Mouse (Mus musculus) mouse embryonic stem cell (cell line): ENCODE data around the gene Prkg1.

Experiments used
- in situ Hi-C, 2 experiments: fragments of 300-500 bp; cut with MboI; formaldehyde crosslinking; loops; 1 replicate in 1 of 2; 3 replicates in 1 of 2; pipeline ENCODE4 v1.14.3; 2019 to 2020; ENCODE audit warnings: low sequenced_read_pairs in 2 of 2, low pct_unique_long_range_greater_than_20kb in 1 of 2, mixed read lengths in 1 of 2; ENCODE audit not compliant: unreplicated experiment in 1 of 2

Prkg1 gene

DNA sequence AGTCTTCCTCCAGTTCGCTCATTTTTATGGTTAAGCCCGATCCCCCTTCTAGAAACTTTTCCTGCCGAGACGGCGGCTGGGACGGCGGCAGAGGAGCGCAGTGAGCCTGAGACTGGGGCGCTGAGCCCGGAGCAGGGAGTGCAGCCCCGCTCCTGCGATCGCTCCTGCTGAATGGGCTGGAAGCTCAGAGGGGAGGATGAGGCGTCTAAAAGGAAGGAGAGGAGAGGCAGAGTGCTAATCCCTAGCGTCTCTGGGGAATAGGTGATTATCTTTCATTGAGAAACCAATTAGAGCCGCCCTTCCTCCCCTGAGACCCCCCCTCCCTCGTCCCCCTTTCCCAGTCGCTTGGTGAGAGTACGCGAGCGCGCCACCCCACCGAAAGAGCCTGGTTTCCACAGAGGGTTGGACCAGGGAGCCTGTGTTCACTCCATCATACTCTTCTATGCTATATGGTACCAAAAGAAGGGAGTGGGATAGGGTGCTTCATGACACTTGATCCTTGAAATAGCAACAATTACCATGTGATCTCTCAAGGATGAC is at the start of gene Prkg1:
TSS of gene Prkg1 (minus strand) at position 233 of the 540 bp plus-strand sequence.
- in situ Hi-C loops, result no loop called here

DNA sequence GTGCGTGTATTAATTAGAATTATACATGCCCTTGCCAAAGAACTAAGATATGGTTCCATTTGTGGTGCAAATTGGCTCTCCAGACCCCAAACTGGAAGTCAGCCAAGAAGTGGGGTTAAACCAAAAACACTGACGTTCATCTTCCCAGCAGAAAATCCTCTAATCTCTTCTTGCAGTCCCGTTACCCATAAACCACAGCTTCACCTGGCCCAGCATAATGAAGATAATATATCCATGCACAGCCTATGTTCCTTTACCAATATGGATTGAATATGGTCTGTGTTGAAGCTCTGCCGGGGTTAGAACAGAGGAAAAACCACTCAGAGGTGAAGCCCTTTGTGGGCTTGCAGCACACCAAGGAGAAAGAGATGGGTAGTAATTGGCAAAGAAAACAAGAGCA is 48.3 kb upstream of the Prkg1 start:
- in situ Hi-C loops, result no loop called here

DNA sequence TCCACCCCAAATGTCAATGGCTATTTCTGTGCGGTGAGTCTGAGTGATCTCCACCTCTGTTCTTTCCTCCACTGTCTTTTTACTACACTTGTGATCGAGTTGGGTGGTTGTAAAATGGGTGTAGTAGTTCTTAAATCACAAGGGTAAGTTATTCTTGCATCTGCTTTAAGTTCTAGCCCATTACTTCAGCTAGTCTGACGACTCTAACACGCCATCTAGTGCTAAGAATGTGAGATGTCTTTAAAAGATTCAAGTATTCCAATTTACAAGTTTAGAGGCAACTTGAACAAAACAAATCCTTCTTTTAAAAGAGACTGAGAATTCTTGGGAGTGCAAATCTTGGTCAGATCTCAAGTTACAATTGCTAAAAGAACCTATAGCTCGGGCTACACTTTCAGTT is 46.5 kb upstream of the Prkg1 start:
- in situ Hi-C loops, result no loop called here

DNA sequence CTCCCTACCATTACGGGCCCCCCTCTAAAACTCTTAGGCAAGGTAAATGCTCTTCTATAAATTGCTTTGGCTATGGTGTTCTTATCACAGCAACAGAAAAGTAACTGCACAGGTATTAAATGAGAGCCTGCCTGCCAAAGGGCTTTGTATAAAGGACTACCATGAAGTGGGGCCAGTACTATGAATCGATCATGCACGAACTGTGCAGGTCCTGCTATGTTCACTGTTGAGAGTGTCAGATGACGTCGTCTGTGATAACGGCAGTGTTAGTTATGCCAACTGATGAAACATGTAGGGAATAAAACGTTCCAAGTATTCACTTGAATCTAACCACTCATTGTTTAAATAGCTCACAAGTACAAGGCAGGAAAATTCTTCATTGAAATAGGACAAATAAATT is 40.6 kb upstream of the Prkg1 start:
- in situ Hi-C loops, result no loop called here

GRCm38 (mm10) chr19:31795485-31796046 is 30.7 kb upstream of the Prkg1 start:
- in situ Hi-C loops, result no loop called here

DNA sequence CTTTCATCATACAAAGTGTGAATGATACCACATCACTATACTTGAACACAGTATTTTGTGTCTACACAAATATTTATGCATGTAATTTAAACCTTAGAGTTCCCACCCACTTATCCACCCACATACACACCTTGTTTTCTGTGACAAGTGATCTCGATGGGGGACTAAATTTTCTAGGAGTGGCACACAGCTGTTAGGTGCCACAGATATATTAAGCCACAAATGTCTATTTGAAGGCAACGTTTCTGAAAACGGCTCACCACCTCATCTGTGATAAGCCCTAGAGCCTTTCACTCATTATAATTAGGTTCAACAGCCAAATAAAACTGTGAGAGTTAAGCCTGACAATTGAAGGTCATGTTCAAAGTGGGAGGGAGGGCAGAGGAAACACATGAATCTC is 26.9 kb upstream of the Prkg1 start:
- in situ Hi-C loops, result no loop called here

DNA sequence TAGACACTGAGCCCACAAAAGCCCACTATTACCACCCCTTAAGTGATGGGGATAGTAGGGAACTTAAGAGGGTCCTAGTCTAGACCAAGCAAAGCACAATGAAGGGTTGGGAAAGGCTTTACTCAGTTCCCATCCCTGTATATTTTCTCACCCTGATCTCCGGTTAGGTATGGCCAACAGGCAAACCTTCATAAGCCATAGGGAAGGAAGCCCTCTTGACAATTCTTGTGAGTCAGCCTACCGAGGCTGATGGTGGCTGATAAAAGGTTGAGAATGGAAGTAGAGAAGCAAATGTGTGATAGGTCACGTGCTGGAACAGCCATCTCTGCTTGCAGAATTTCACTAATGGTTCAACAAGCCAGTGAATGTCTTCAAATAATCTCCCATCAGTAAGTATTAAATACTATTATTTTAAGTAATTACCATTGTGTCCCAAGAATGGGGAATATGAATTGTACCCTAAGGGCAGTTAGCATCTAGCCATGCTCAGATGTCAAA is 16.7 kb upstream of the Prkg1 start:
- in situ Hi-C loops, result no loop called here

DNA sequence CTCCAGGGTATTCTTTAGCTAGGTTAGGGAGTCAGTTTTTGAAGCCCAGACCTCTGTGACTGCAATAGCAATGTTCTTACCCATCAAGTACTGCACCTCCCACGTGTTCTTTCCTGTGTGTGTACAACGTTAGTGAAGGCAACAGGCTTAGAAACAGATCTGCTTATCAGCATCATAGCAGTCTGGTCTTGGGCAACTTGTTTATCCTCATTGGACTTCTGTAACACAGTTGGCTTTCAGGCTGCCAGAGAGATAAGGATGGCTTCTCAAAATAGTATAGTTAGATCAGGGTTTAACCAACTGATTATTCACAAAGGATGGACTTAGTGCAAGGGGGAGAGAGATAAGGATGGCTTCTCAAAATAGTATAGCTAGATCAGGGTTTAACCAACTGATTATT is 16.2 kb upstream of the Prkg1 start:
- in situ Hi-C loops, result no loop called here

- in situ Hi-C loops, result no loop called here
These were observed 15.4 kb upstream of the Prkg1 start for GRCm38 (mm10) chr19:31780222-31780621.

- in situ Hi-C loops, result no loop called here
These were observed 14.2 kb upstream of the Prkg1 start for GRCm38 (mm10) chr19:31779021-31779420.

GRCm38 (mm10) chr19:31767004-31767403 is 2.2 kb upstream of the Prkg1 start:
- in situ Hi-C loops, result no loop called here

DNA sequence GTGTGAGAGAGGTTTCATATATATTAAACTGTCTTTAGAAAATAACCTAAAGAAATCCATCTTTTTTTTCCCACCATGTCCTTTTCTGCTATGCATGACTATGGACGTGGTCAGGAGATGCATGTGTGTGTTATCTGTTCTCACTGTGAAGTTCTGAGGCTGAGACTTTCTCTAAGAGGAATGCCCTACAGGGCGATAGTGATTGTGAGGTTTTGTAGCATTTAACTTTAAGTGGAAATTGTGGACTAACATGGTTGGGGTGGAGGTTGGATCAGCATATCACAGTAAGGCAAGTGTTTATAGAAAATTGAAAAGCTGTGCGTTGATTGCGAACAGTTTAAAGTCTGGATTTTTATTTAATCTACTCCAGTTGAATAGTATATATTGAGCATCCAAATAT is 618 bp upstream of the Prkg1 start:
- in situ Hi-C loops, result no loop called here

- in situ Hi-C loops, result no loop called here
These were observed 657 bp downstream of the Prkg1 start for GRCm38 (mm10) chr19:31763951-31764800.

DNA sequence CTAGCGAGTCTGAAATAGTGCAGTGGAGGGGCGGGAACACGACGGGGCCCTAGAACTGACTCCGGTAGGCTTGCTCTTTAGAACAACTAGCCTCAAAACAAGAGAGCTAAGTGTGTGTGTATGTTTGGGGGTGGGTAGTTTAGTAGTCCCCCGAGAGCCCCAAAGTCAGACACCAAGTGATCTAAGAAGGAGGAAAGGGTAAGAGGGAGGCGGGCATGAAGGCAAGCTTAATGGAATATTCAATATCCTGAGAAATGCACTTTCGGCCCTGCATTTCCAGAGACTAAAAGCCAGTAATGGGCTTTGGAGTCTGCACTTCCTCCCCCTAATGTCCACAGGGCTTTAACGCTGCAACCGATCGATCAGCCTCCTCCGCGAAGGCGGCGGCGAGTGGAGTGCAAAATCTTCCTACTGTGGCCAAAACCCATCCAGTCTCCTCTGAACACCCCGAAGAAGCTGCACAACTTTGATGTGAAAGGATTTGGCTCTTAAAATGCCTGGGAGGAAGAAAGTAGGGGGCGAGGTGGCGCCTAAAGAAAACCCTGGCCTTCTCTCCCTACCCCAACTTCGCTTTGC is 1.5 kb downstream of the Prkg1 start:
- in situ Hi-C loops, result no loop called here

DNA sequence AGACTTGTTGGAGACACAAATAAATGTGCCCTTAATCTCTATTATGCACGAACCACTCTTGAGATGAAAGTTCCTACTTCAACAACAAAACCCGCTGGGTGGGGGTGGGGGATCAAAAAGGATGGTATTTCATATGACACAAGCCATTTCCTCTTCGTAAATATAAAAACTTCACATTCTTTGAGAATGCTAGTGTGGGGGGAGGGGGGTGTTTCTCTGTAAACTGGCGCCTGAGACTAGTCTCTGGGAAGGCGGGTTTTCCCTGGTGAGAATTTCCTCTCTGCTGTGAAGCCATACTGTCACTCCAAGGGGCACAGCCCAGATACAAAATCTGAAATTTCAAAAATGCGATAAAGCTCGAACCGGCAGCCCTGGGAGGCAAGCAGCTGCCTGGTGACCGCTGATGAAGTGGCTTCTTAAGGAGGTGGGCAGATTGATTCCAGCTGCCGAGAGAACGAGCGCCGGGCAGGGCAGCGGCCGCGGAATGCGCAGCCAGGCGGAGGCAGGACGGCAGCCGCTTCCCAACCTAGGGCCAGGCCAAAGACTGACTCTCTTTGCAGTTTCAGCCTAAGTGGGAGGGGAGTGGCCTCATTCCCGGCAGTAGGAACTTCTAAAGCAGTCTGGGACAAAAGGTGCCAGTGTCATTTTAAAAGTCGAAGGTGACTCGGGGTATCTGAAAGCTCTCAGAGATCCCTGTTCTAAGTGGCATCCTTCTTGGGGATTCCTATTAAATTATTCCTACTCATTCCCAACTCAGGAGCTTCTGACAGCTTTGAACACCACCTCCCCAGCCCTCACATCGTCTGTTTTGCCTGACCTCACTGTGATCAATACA is 2.2 kb downstream of the Prkg1 start:
- in situ Hi-C loops, result no loop called here

GRCm38 (mm10) chr19:31759855-31760254 is 5.0 kb downstream of the Prkg1 start:
- in situ Hi-C loops, result no loop called here

- in situ Hi-C loops, result no loop called here
These were observed 8.7 kb downstream of the Prkg1 start for GRCm38 (mm10) chr19:31755929-31756792.
